Mouse (Mus musculus): ENCODE results near the gene Evx1. TPM values are rescaled to one million over a fixed set of nuclear protein-coding genes. Genes with fewer than 3 reads are reported as not detected.

Gene Evx1
- polyA plus RNA-seq, 1 experiment from 2014 or later, result not detected

DNA sequence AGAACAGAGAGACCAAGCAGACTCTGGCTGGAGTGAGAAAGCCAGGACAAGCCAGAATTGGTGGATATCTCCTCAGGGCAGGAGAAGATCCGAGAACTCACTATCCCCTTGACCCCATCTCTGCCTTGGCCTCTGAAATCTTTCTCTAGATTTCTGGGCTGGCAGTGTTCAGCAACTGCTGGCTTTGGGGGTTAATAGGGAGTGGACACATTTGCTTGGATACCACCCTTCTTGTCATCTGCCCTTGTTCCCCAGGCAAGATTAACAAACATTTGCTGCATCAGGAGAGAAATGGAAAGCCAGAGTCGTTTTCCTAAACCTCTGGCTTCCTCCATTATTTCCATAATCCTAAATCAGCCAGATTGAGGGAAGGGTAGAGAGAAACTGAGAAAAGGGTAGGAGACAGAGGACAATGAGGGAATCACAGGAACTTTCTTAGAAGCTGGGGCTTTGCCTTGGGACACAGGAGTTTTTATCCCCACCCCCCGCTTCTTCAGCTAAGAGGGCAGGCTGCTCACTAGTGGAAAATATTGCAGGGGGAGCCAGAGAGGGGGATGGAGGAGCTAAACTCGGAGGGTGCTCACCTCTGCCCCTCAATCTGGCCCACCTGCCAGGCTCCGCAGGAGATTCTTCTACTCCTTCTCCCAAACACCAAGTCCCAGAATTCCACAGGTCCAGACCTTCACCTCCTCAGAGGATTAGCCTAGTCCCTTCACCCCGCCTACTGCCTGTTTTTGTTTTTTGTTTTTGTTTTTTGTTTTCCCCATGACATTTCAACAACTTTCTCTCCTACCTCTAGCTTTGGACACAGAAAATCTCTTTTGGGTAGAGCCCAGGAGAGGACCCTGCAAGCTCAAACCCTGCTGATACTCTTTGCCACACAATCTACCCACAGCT, 1.4 kb upstream of the Evx1 start:
- H3K9ac ChIP-seq (replicated peaks), result no peak overlapping the region
- DNase-seq, result no peak
- TF ChIP-seq EP300 (IDR thresholded peaks at IDR 0.05; ENCODE audit: low read depth), result no peak
- TF ChIP-seq CTCF (IDR thresholded peaks at IDR 0.05; ENCODE audit: low read depth), result no peak
- ATAC-seq, result no peak
- no peaks in the 10 kb centered on the region for H3K9me3 ChIP-seq (ENCODE audit: low read length)
- H3K27me3 ChIP-seq (ENCODE audit: insufficient read depth, low read length), result peaks cover 96% of the 10 kb centered on the region
- 9% methylated on average over 6 of the region's 6 CpGs for WGBS (ENCODE audit: insufficient replicate concordance)
- no peaks in the 10 kb centered on the region for H3K36me3 ChIP-seq (replicated peaks; ENCODE audit: insufficient read depth, low read length)
- H3K4me3 ChIP-seq (ENCODE audit: low read depth, low read length), result no peak overlapping the region
- no peak overlapping the region for H3K4me2 ChIP-seq (ENCODE audit: low read depth, low read length)
- no peak overlapping the region for H3K27ac ChIP-seq (ENCODE audit: low read depth)
- no peaks in the 10 kb centered on the region; the same call in 1 of the 2 replicates for H3K4me1 ChIP-seq (ENCODE audit: insufficient read depth)

DNA sequence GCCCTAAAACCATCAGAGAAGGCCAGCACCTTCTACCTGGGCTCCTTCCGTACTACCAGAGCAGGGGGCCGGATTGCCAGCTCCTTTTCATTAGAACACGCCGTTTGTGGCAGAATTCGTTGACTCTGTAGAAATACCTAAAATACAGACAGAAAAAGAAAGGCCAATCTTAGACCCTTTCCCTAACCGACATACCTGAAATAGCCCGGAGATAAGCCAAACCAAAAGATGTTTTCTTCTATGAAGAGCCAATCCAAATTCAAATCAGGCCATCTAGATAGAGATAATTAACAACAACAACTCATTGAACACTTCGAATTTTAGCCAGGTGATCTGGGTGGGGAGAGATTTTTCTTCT, 761 bp upstream of the Evx1 start:
- H3K4me3 ChIP-seq (ENCODE audit: low read depth, low read length), result no peak overlapping the region
- no peaks in the 10 kb centered on the region for H3K36me3 ChIP-seq (replicated peaks; ENCODE audit: insufficient read depth, low read length)
- H3K4me1 ChIP-seq (ENCODE audit: insufficient read depth), result no peaks in the 10 kb centered on the region; the same call in 1 of the 2 replicates
- DNase-seq (no peak), ATAC-seq (no peak)
- TF ChIP-seq EP300 (IDR thresholded peaks at IDR 0.05; ENCODE audit: low read depth), result no peak
- H3K4me2 ChIP-seq (ENCODE audit: low read depth, low read length), result no peak overlapping the region
- no peak overlapping the region for H3K27ac ChIP-seq (ENCODE audit: low read depth)
- H3K27me3 ChIP-seq (ENCODE audit: insufficient read depth, low read length), result peaks cover 96% of the 10 kb centered on the region
- 5% methylated on average over 8 of the region's 8 CpGs for WGBS (ENCODE audit: insufficient replicate concordance)
- H3K9ac ChIP-seq (replicated peaks), result no peak overlapping the region
- H3K9me3 ChIP-seq (ENCODE audit: low read length), result no peaks in the 10 kb centered on the region

DNA sequence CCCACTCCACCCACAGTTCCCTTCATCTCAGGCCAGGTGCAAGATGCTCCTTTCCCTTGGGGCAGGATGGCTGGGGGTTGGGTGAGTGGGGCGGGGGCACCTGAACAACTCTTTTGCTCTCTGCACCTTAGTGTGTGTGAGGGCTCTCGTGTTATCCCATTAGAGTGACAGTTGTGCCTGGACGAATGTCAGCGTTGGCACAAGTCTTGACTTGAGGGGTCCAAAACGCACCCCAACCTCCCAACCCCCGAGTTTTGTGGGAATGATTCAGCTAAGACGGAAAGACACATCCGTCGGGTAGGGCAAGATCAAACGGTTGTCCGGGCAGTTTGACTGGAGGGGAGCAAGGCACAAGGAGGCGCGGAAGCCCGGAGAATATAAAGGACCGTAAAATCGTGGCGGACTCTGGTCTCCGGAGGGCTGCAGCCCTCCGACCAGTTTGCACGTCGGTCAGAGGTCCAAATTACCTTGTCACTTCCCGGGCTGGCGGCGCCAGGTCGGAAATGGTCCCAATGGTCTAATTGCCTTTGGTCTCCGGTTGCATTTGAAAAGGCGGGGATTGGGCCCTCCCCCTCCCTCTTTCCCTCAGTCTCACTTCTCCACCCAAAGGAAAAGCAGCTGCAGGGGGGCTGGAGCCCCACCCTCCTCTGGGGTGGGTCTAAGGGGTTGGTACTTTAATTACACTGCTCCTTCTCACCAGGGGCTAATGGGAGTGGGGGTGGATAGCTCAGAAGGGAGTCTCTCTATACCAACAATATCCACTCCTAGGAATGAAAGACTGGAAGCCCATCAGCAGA, 1.2 kb downstream of the Evx1 start:
- ATAC-seq, result no peak
- Histone ChIP-seq H3K9ac (replicated peaks) (no peak overlapping the region), H3K4me3 (ENCODE audit: low read depth, low read length) (no peak overlapping the region), H3K27me3 (ENCODE audit: insufficient read depth, low read length) (peaks cover 99% of the 10 kb centered on the region), H3K27ac (ENCODE audit: low read depth) (no peak overlapping the region), H3K4me2 (ENCODE audit: low read depth, low read length) (no peak overlapping the region), H3K36me3 (replicated peaks; ENCODE audit: insufficient read depth, low read length) (no peaks in the 10 kb centered on the region), H3K9me3 (ENCODE audit: low read length) (no peaks in the 10 kb centered on the region), H3K4me1 (ENCODE audit: insufficient read depth) (no peaks in the 10 kb centered on the region; the same call in 1 of the 2 replicates)
- no peak for DNase-seq
- WGBS (ENCODE audit: insufficient replicate concordance), result 3% methylated on average over 27 of the region's 27 CpGs
- TF ChIP-seq CTCF (IDR thresholded peaks at IDR 0.05; ENCODE audit: low read depth), result no peak
- TF ChIP-seq EP300 (IDR thresholded peaks at IDR 0.05; ENCODE audit: low read depth), result no peak

DNA sequence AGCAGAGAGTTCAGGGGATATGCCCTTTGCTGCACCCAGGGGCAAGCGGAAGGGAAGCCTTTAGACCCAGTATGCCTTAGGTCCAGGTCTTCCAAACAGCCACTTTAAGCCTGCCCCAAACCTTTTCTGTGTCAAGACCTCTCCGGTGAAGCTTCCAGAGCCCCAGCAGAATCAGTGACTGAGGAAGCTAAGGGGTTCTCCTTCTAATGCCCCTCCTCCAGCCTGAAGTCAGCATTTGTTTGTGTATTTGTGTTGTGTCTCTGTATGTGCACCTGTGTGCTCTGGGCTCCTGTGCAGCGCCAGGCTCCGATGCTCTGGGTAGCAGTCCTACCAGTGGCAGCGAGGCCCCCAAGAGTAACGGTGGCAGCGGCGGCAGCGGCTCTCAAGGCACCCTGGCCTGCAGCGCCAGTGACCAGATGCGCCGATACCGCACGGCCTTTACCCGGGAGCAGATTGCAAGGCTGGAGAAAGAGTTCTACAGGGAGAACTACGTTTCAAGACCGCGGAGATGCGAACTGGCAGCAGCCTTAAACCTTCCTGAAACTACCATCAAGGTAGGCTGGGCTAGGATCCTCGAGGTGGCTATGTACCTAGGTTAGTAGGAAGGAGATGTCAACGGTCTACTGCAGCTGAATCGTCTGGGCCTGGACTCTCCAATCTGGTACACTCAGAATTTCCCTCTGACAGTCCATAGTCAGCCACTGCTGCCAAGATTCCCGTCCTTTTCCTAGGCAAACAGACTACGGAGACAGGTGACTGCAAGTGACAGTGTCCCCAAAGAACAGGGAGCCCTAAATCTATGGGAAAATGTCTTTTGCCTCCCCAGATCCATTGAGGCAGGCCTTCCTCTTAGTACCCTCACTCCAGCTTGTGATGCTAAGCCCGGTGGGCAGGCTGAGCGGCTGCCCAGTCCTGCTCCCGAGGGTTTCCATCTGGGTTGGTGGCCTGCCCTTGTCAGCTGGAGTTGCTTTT, 2.4 kb downstream of the Evx1 start:
- Histone ChIP-seq H3K9me3 (ENCODE audit: low read length) (no peaks in the 10 kb centered on the region), H3K4me1 (ENCODE audit: insufficient read depth) (no peaks in the 10 kb centered on the region; the same call in 1 of the 2 replicates), H3K27me3 (ENCODE audit: insufficient read depth, low read length) (peaks cover 98% of the 10 kb centered on the region), H3K4me2 (ENCODE audit: low read depth, low read length) (no peak overlapping the region), H3K9ac (replicated peaks) (no peak overlapping the region), H3K4me3 (ENCODE audit: low read depth, low read length) (no peak overlapping the region), H3K36me3 (replicated peaks; ENCODE audit: insufficient read depth, low read length) (no peaks in the 10 kb centered on the region), H3K27ac (ENCODE audit: low read depth) (no peak overlapping the region)
- WGBS (ENCODE audit: insufficient replicate concordance), result 12% methylated on average over 27 of the region's 27 CpGs
- DNase-seq, result no peak
- no peak for TF ChIP-seq EP300 (IDR thresholded peaks at IDR 0.05; ENCODE audit: low read depth)
- no peak for TF ChIP-seq CTCF (IDR thresholded peaks at IDR 0.05; ENCODE audit: low read depth)
- no peak for ATAC-seq

DNA sequence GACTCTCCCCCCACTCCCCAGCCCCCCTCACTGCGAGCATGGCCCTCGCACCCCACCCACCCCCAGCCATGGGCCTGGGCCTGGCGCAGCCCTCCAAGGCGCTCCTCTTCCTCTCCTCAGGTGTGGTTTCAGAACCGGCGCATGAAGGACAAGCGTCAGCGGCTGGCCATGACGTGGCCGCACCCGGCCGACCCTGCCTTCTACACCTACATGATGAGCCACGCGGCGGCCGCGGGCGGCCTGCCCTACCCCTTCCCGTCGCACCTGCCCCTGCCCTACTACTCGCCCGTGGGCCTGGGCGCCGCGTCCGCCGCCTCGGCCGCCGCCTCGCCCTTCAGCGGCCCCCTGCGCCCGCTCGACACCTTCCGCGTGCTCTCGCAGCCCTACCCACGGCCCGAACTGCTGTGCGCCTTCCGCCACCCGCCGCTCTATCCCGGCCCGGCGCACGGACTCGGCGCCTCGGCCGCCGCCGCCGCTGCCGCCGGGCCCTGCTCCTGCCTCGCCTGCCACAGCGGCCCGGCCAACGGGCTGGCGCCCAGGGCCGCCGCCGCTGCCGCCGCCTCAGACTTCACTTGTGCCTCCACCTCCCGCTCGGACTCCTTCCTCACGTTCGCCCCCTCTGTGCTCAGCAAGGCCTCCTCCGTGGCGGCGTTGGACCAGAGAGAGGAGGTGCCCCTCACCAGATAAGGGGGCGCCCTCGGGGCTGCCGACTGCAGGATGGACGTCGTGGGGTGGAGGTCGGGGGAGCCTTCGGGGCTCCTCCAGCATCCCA, 3.3 kb downstream of the Evx1 start:
- Histone ChIP-seq H3K36me3 (replicated peaks; ENCODE audit: insufficient read depth, low read length) (no peaks in the 10 kb centered on the region), H3K4me2 (ENCODE audit: low read depth, low read length) (no peak overlapping the region)
- TF ChIP-seq CTCF (IDR thresholded peaks at IDR 0.05; ENCODE audit: low read depth), result no peak
- no peak for TF ChIP-seq EP300 (IDR thresholded peaks at IDR 0.05; ENCODE audit: low read depth)

More for the DNA sequence above, 3.3 kb downstream of the Evx1 start:
- Histone ChIP-seq H3K27me3 (ENCODE audit: insufficient read depth, low read length) (peaks cover 98% of the 10 kb centered on the region), H3K27ac (ENCODE audit: low read depth) (no peak overlapping the region), H3K4me3 (ENCODE audit: low read depth, low read length) (no peak overlapping the region; the same call in 1 of the 2 replicates), H3K9me3 (ENCODE audit: low read length) (no peaks in the 10 kb centered on the region), H3K9ac (replicated peaks) (no peak overlapping the region), H3K4me1 (ENCODE audit: insufficient read depth) (no peaks in the 10 kb centered on the region; the same call in 1 of the 2 replicates)
- DNase-seq (peak; percentile 19), ATAC-seq (no peak)
- WGBS (ENCODE audit: insufficient replicate concordance), result 6% methylated on average over 78 of the region's 81 CpGs

Measured in liver, postnatal 0 days (tissue).